10 mouse cellular contexts compared by ENCODE assay signal in genomic region chr17:78223988-78224387, GRCm38 (mm10). TPM values are rescaled to one million over a fixed set of nuclear protein-coding genes. Genes with fewer than 3 reads are reported as not detected.
A peak's percentile ranks its signal among the peaks of the same experiment; 100 is the strongest.
DNase-seq lines count a peak whose midpoint lies in the region; ATAC-seq lines count a peak whose summit lies in the region.
"Had no signal": no experiment of that assay in that cellular context is flagged by ENCODE, and none has a peak within 500 bp of the region (broad histone marks: within the 10 kb centered on the region; RNA-seq: fewer than 3 reads in every experiment).

No protein-coding gene starts in this region.

- DNase-seq in intestine, embryonic 14.5 days (ENCODE audit: low spot score) = peak; percentile 53
- DNase-seq in embryo, embryonic 11 days = peak; percentile 48
- no peak for DNase-seq in Muller cell, postnatal 12 days (ENCODE audit: inconsistent ontology term)
- DNase-seq: cerebellum, postnatal 14 days; gastrocnemius, postnatal 14 days had no signal

- H3K4me2 ChIP-seq in intestine, embryonic 14.5 days (ENCODE audit: low read length) = 0 out of 2 replicates have a peak overlapping the region, but pooled peaks have one; percentile 4
- H3K4me2 ChIP-seq in intestine, embryonic 15.5 days (replicated peaks) = no peak overlapping the region
- H3K4me2 ChIP-seq in hindbrain, embryonic 13.5 days = peak overlapping the region; percentile 25
- H3K4me2 ChIP-seq in neural tube, embryonic 12.5 days (replicated peaks) = peak overlapping the region; percentile 37
- H3K4me2 ChIP-seq in liver, embryonic 12.5 days = no peak overlapping the region

- ATAC-seq in intestine, embryonic 14.5 days (replicated peaks; ENCODE audit: low FRiP score, low TSS enrichment, low read depth) = no peak
- ATAC-seq in intestine, embryonic 15.5 days = no peak
- ATAC-seq in hindbrain, embryonic 13.5 days (ENCODE audit: low FRiP score) = peak; percentile 58; the same call in 1 of the 2 replicates
- ATAC-seq in neural tube, embryonic 12.5 days (ENCODE audit: low FRiP score, low read depth) = peak; percentile 90
- ATAC-seq in liver, embryonic 12.5 days = no peak
- ATAC-seq: inflammation-experienced regulatory T-cells, adult 6 months had no signal

- no peak overlapping the region for H3K9ac ChIP-seq in intestine, embryonic 14.5 days (ENCODE audit: low read length)
- H3K9ac ChIP-seq in intestine, embryonic 15.5 days = no peak overlapping the region
- H3K9ac ChIP-seq in hindbrain, embryonic 13.5 days = no peak overlapping the region
- H3K9ac ChIP-seq in neural tube, embryonic 12.5 days = 0 out of 2 replicates have a peak overlapping the region, but pooled peaks have one; percentile 26
- no peak overlapping the region for H3K9ac ChIP-seq in liver, embryonic 12.5 days

- no peak overlapping the region for H3K27ac ChIP-seq in intestine, embryonic 14.5 days (ENCODE audit: low read depth)
- H3K27ac ChIP-seq in intestine, embryonic 15.5 days = no peak overlapping the region
- H3K27ac ChIP-seq in hindbrain, embryonic 13.5 days = 0 out of 2 replicates have a peak overlapping the region, but pooled peaks have one; percentile 23
- H3K27ac ChIP-seq in neural tube, embryonic 12.5 days = no peak overlapping the region
- no peak overlapping the region for H3K27ac ChIP-seq in liver, embryonic 12.5 days

- peaks cover 41% of the 10 kb centered on the region for H3K4me1 ChIP-seq in intestine, embryonic 14.5 days (replicated peaks; ENCODE audit: control insufficient read depth, insufficient read depth, low read length)
- peaks cover 30% of the 10 kb centered on the region for H3K4me1 ChIP-seq in intestine, embryonic 15.5 days (replicated peaks)
- peaks cover 25% of the 10 kb centered on the region for H3K4me1 ChIP-seq in hindbrain, embryonic 13.5 days (replicated peaks)
- H3K4me1 ChIP-seq in neural tube, embryonic 12.5 days = peaks cover 11% of the 10 kb centered on the region
- peaks cover 4% of the 10 kb centered on the region; the same call in 1 of the 2 replicates for H3K4me1 ChIP-seq in liver, embryonic 12.5 days

- no peaks in the 10 kb centered on the region for H3K27me3 ChIP-seq in intestine, embryonic 14.5 days (replicated peaks; ENCODE audit: control insufficient read depth, insufficient read depth, low read length)
- no peaks in the 10 kb centered on the region for H3K27me3 ChIP-seq in intestine, embryonic 15.5 days (replicated peaks)
- H3K27me3 ChIP-seq in hindbrain, embryonic 13.5 days = no peaks in the 10 kb centered on the region
- H3K27me3 ChIP-seq in neural tube, embryonic 12.5 days (replicated peaks) = no peaks in the 10 kb centered on the region
- no peaks in the 10 kb centered on the region for H3K27me3 ChIP-seq in liver, embryonic 12.5 days (replicated peaks)

- no peaks in the 10 kb centered on the region for H3K9me3 ChIP-seq in intestine, embryonic 14.5 days (ENCODE audit: control insufficient read depth, low read length)
- no peaks in the 10 kb centered on the region for H3K9me3 ChIP-seq in intestine, embryonic 15.5 days
- H3K9me3 ChIP-seq in hindbrain, embryonic 13.5 days = no peaks in the 10 kb centered on the region
- H3K9me3 ChIP-seq in neural tube, embryonic 12.5 days = no peaks in the 10 kb centered on the region
- H3K9me3 ChIP-seq in liver, embryonic 12.5 days (replicated peaks) = no peaks in the 10 kb centered on the region

- 37% methylated on average over 10 of the region's 10 CpGs for WGBS in intestine, embryonic 14.5 days
- 34% methylated on average over 10 of the region's 10 CpGs for WGBS in intestine, embryonic 15.5 days
- 35% methylated on average over 10 of the region's 10 CpGs for whole genome bisulfite sequencing in hindbrain, embryonic 13.5 days
- 13% methylated on average over 10 of the region's 10 CpGs for WGBS in neural tube, embryonic 12.5 days
- 75% methylated on average over 10 of the region's 10 CpGs for whole genome bisulfite sequencing in liver, embryonic 12.5 days (ENCODE audit: insufficient replicate concordance)

- H3K4me3 ChIP-seq in intestine, embryonic 14.5 days (ENCODE audit: low read depth, low read length) = no peak overlapping the region
- no peak overlapping the region for H3K4me3 ChIP-seq in intestine, embryonic 15.5 days (replicated peaks)
- no peak overlapping the region for H3K4me3 ChIP-seq in hindbrain, embryonic 13.5 days
- H3K4me3 ChIP-seq in neural tube, embryonic 12.5 days = no peak overlapping the region
- no peak overlapping the region for H3K4me3 ChIP-seq in liver, embryonic 12.5 days

- H3K36me3 ChIP-seq in intestine, embryonic 14.5 days (ENCODE audit: control insufficient read depth, insufficient read depth, low read length) = no peaks in the 10 kb centered on the region
- H3K36me3 ChIP-seq in intestine, embryonic 15.5 days = no peaks in the 10 kb centered on the region
- H3K36me3 ChIP-seq in hindbrain, embryonic 13.5 days = no peaks in the 10 kb centered on the region
- no peaks in the 10 kb centered on the region for H3K36me3 ChIP-seq in neural tube, embryonic 12.5 days
- H3K36me3 ChIP-seq in liver, embryonic 12.5 days = no peaks in the 10 kb centered on the region

RNA-seq across cellular contexts. Expression of gene Crim1, which starts 23.9 kb away (rescaled TPM):
- 6.1 and 6.9 TPM in 2 replicates for polyA plus RNA-seq in intestine, embryonic 14.5 days (2014; fragmentation: Nextera tagmentation; extraction: Ambion mirVana)
- 5.8 and 5.9 TPM in 2 replicates for polyA plus RNA-seq in intestine, embryonic 15.5 days (2015; fragmentation: Nextera tagmentation; extraction: Ambion mirVana)
- polyA plus RNA-seq in hindbrain, embryonic 13.5 days (2015; fragmentation: Nextera tagmentation; extraction: Ambion mirVana) = 9.8 and 10.4 TPM in 2 replicates
- 10.8 and 11.8 TPM in 2 replicates for polyA plus RNA-seq in neural tube, embryonic 12.5 days (2016; fragmentation: Nextera tagmentation; extraction: Ambion mirVana)
- 1.5 and 2.1 TPM in 2 replicates for polyA plus RNA-seq in liver, embryonic 12.5 days (2016; fragmentation: Nextera tagmentation; extraction: Ambion mirVana)

Comparison
In these comparisons a context has a peak if more than half of its experiments do, and no peak if none do; other contexts are left out.
1. H3K4me2 ChIP-seq: peak in intestine, embryonic 14.5 days (single experiment), hindbrain, embryonic 13.5 days (single experiment) and neural tube, embryonic 12.5 days (single experiment); none in intestine, embryonic 15.5 days (single experiment) and liver, embryonic 12.5 days (single experiment).
2. ATAC-seq: peak in hindbrain, embryonic 13.5 days (single experiment) and neural tube, embryonic 12.5 days (single experiment); none in intestine, embryonic 14.5 days (single experiment), intestine, embryonic 15.5 days (single experiment) and liver, embryonic 12.5 days (single experiment).